Mouse (Mus musculus): Measurements from ENCODE around the gene Gm26566. TPM values are rescaled to one million over a fixed set of nuclear protein-coding genes. Genes with fewer than 3 reads are reported as not detected.

Gm26566 gene
- under 1 TPM; 0.37 to 0.58 TPM for total RNA-seq (2023)

DNA sequence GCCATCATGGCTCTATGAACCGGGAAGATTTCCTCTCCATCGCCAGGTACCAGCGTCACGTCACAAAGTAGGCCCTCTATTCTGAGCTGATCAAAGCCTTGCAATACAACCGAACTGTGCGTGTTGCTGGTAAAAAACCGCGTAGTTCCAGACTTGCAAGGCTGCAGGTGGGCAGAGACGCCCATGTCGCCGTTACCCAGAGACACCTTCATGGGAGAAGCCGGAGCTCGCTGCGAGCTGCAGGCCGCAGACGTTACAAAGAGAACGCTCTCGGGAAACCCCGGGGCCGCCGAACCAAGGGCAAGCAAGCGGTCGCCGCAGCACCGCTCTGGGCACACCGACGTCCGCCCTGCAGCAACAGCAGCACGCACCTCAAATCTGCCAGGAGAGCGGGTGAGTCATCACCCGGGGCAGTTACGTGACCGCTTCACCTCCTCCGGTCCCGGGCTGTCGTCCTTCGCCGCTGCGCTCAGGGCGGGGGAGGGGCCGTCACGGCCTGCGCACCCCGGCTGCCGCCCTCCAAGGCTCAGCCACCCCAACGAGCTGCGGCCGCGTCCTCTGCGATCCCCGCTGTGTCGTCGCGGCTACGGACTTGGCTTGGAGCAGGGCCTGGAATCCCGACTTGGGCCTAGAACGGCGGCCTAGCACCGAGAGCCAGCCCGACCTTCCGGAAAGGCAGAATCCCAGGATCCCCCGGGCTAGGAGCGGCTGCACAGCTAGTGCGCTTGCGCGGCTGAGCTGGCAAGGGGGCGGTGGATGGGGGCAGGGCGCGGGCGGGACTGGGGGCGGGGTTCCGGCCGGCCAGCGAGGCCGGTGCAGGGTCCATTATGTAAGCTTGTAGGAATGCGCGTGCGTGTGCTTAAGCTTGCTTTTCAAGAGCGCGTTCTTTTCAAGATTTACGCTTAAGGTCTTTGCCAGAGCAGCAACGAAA is at the start of gene Gm26566, which contains the start of gene Klhl9:
TSS of gene Gm26566 (plus strand) at position 15 of the 931 bp plus-strand sequence.
TSS of gene Klhl9 (minus strand) at position 675 of the 931 bp plus-strand sequence.

DNA sequence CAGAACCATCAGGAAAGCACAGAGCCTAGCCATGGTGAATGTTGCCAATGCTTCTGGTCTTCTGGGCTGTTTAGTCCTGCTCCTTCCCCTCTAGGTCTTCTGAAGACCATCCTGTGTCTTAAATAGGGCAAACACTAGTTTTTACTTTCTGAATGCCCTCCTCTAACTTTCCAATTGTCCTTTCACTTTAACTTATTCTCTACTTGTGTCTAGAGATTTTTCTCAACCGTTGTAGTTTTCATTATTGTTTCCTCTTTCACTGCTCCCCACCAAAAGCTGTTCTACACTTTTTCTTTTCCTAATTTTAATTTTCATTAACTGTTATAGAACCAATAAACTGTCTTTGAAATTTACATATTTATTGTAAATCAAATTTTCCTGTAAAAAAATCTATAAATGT is 44.8 kb upstream of the Gm26566 start, which contains the start of gene Ifna16:
TSS of gene Ifna16 (minus strand) at position 101 of the 400 bp plus-strand sequence.

DNA sequence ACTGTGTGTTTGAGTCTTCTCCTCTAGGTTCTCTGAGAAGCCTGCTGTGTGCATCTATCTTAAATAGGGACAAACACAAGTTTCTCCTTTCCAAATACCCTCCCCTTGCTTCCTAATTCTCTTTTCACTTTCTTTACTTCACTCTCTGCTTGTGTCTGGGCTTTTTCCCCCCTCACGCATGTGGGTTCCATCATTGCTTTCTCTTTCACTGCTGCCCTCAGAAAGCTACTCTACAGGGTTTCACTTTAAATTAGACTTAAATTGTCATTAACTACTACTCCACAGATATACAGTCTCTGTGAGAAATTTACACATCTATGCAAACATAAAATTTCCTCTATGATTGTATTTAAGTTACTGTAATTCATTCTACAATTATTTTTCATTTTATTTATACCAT is 37.8 kb upstream of the Gm26566 start, which contains the start of gene Ifna2:
TSS of gene Ifna2 (minus strand) at position 101 of the 400 bp plus-strand sequence.

DNA sequence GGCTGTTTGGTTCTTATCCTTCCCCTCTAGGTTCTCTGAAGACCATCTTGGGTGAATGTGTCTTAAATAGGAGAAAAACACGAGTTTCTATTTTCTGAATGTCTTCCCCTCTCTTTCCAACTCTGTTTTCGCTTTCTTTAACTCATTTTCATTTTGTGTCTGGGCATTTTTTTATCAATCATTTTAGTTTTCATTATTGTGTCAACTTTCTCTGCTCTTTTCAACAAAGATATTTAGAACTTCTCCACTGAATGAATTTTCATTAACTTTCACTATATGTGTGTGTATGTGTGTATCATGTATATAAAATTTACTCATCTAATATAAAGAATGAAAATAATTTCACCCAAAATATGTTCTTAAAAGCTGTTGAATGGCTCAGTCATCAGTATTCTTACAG is 30.3 kb upstream of the Gm26566 start, which contains the start of gene Ifnab:
TSS of gene Ifnab (minus strand) at position 101 of the 400 bp plus-strand sequence.

DNA sequence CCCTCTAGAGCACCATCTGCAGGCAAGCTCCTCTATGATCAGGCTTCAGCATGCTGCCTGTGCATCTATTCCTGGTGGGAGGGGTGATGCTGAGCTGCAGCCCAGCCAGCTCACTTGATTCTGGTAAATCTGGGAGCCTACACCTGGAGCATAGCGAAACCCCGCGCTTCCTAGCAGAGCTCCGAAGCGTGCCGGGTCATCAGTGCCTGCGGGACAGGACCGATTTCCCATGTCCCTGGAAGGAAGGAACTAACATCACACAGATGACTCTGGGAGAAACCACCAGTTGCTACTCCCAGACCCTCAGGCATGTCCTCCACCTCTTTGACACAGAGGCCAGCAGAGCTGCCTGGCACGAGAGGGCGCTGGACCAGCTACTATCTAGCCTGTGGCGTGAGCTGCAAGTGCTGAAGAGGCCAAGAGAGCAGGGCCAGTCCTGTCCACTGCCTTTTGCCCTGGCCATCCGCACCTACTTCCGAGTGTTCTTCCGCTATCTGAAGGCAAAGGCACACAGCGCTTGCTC is 33.3 kb downstream of the Gm26566 start, which contains the start of gene Gm13271:
TSS of gene Gm13271 (plus strand) at position 51 of the 523 bp plus-strand sequence.

DNA sequence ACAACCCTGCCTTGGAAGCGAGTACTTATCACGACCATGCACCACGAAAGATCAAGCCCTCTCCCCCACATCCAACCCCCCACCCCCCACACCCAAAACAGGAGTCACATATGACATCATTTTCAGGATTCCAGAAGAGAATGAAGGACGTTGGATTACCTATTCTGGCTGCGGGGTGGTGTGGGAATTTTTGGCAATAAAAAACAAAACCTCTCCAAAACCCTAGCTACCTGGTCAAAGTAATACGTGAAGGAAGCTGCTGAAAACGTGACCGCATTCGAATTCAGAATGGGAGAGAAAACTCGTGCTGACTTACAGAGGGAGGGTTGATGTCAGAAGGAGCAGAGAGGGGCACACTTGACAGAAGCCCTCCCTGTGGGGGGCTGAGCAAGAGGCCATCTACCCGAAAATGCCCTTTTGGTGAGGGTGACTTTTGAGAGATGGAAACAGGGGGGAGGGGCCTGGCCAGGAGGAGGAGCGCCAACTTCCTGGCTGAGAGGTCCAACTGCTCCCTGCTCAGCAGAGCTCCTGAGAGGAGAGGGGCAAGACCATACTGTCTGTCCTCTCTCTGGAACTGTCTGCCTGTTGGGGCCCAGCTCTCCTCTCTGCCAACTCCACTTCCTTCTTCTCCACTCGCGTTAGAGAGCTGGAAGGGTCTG is 38.1 kb downstream of the Gm26566 start, which contains the start of gene Gm13283:
TSS of gene Gm13283 (plus strand) at position 510 of the 659 bp plus-strand sequence.

Other genes starting within 250 kb of the Gm26566 start
- not detected for gene Ifnb1, start 199.0 kb upstream of the Gm26566 start, total RNA-seq (2023)
- gene Ifna15, start 163.6 kb upstream of the Gm26566 start, total RNA-seq (2023): not detected
- not detected for gene Ifna14, start 150.0 kb upstream of the Gm26566 start, total RNA-seq (2023)
- not detected for gene Ifna9, start 129.4 kb upstream of the Gm26566 start, total RNA-seq (2023)
- not detected for gene Ifna12, start 118.4 kb upstream of the Gm26566 start, total RNA-seq (2023)
- gene C87499, start 87.4 kb upstream of the Gm26566 start, total RNA-seq (2023): not detected
- not detected for gene Ifna13, start 77.3 kb upstream of the Gm26566 start, total RNA-seq (2023)
- not detected for gene Ifna16, start 44.9 kb upstream of the Gm26566 start, total RNA-seq (2023)
- not detected for gene Ifna2, start 37.9 kb upstream of the Gm26566 start, total RNA-seq (2023)
- gene Ifnab, start 30.4 kb upstream of the Gm26566 start, total RNA-seq (2023): not detected
- 10 to 100 TPM; 49.2 to 57.1 TPM for gene Klhl9, start 660 bp downstream of the Gm26566 start, total RNA-seq (2023)
- not detected for gene Gm13271, start 33.1 kb downstream of the Gm26566 start, total RNA-seq (2023)
- gene Gm13283, start 38.3 kb downstream of the Gm26566 start, total RNA-seq (2023): not detected
- gene Gm13290, start 52.0 kb downstream of the Gm26566 start, total RNA-seq (2023): under 1 TPM in 1 of 2 experiments, not detected in 1; 0.38 TPM
- not detected for gene Gm13289, start 55.1 kb downstream of the Gm26566 start, total RNA-seq (2023)
- not detected for gene Gm13272, start 58.0 kb downstream of the Gm26566 start, total RNA-seq (2023)
- gene Ifnz, start 60.3 kb downstream of the Gm26566 start, total RNA-seq (2023): not detected
- gene Gm13276, start 63.9 kb downstream of the Gm26566 start, total RNA-seq (2023): not detected
- gene Gm13277, start 66.8 kb downstream of the Gm26566 start, total RNA-seq (2023): not detected
- not detected for gene Gm13278, start 69.7 kb downstream of the Gm26566 start, total RNA-seq (2023)
- not detected for gene Gm13275, start 72.7 kb downstream of the Gm26566 start, total RNA-seq (2023)
- not detected for gene Gm13279, start 75.6 kb downstream of the Gm26566 start, total RNA-seq (2023)
- gene Gm13285, start 77.9 kb downstream of the Gm26566 start, total RNA-seq (2023): under 1 TPM in 1 of 2 experiments, not detected in 1; 0.36 TPM
- gene Gm13287, start 81.4 kb downstream of the Gm26566 start, total RNA-seq (2023): not detected
- not detected for gene Gm13288, start 83.7 kb downstream of the Gm26566 start, total RNA-seq (2023)
- not detected for gene Ifna7, start 94.4 kb downstream of the Gm26566 start, total RNA-seq (2023)
- gene Ifna11, start 98.2 kb downstream of the Gm26566 start, total RNA-seq (2023): not detected
- not detected for gene Ifna6, start 105.6 kb downstream of the Gm26566 start, total RNA-seq (2023)
- gene Ifna5, start 113.7 kb downstream of the Gm26566 start, total RNA-seq (2023): not detected
- not detected for gene Ifna4, start 120.1 kb downstream of the Gm26566 start, total RNA-seq (2023)
- not detected for gene Ifna1, start 128.3 kb downstream of the Gm26566 start, total RNA-seq (2023)
- not detected for gene Ifne, start 158.4 kb downstream of the Gm26566 start, total RNA-seq (2023)